Mouse (Mus musculus): ENCODE results near the gene Cryzl1. TPM values are rescaled to one million over a fixed set of nuclear protein-coding genes. Genes with fewer than 3 reads are reported as not detected.

Cryzl1 gene
- total RNA-seq, 2 experiments from 2014 or later, result 107 to 108 TPM

- no peak for TF ChIP-seq CTCF (IDR thresholded peaks at IDR 0.05)
- Histone ChIP-seq H3K4me3 (no peak overlapping the region), H3K27ac (no peak overlapping the region)
- no peak for DNase-seq (ENCODE audit: extremely low spot score in 1 of 2, low spot score in 2 of 2)
- intact Hi-C loops (cut with DNase I), result loop anchor here (5.0 kb wide), 1 partner anchor 33 kb away; no protein-coding TSS in a partner anchor
Measured at GRCm38 (mm10) chr16:91685526-91685925, 43.2 kb downstream of the Cryzl1 start.

- DNase-seq (ENCODE audit: extremely low spot score in 1 of 2, low spot score in 2 of 2), result no peak
- TF ChIP-seq CTCF (IDR thresholded peaks at IDR 0.05), result no peak
- intact Hi-C loops (cut with DNase I), result no loop called here
- Histone ChIP-seq H3K27ac (no peak overlapping the region), H3K4me3 (no peak overlapping the region)
Measured at GRCm38 (mm10) chr16:91680656-91681055, 48.1 kb downstream of the Cryzl1 start.

- H3K27ac ChIP-seq, result no peak overlapping the region
- H3K4me3 ChIP-seq, result no peak overlapping the region
- no peak for DNase-seq (ENCODE audit: extremely low spot score in 1 of 2, low spot score in 2 of 2)
- no peak for TF ChIP-seq CTCF (IDR thresholded peaks at IDR 0.05)
- intact Hi-C loops (cut with DNase I), result loop anchor here (2.0 kb wide), 1 partner anchor 14 kb away; no protein-coding TSS in a partner anchor
Measured at GRCm38 (mm10) chr16:91678147-91678911, 50.4 kb downstream of the Cryzl1 start.

GRCm38 (mm10) chr16:91674500-91674899 is 54.3 kb downstream of the Cryzl1 start:
- no peak for DNase-seq (ENCODE audit: extremely low spot score in 1 of 2, low spot score in 2 of 2)
- TF ChIP-seq CTCF (IDR thresholded peaks at IDR 0.05), result no peak
- Histone ChIP-seq H3K27ac (no peak overlapping the region), H3K4me3 (no peak overlapping the region)
- intact Hi-C loops (cut with DNase I), result no loop called here

GRCm38 (mm10) chr16:91663795-91664194 is 65.0 kb downstream of the Cryzl1 start:
- H3K4me3 ChIP-seq, result no peak overlapping the region
- no peak overlapping the region for H3K27ac ChIP-seq
- intact Hi-C loops (cut with DNase I), result loop anchor here (2.0 kb wide), 1 partner anchor 15 kb away; no protein-coding TSS in a partner anchor
- DNase-seq (ENCODE audit: extremely low spot score in 1 of 2, low spot score in 2 of 2), result no peak
- no peak for TF ChIP-seq CTCF (IDR thresholded peaks at IDR 0.05)

- H3K27ac ChIP-seq, result no peak overlapping the region
- intact Hi-C loops (cut with DNase I), result no loop called here
- no peak for TF ChIP-seq CTCF (IDR thresholded peaks at IDR 0.05)
- DNase-seq (ENCODE audit: extremely low spot score in 1 of 2, low spot score in 2 of 2), result no peak
- no peak overlapping the region for H3K4me3 ChIP-seq
Measured at GRCm38 (mm10) chr16:91662336-91662735, 66.4 kb downstream of the Cryzl1 start.

GRCm38 (mm10) chr16:91661397-91661796 is 67.4 kb downstream of the Cryzl1 start:
- Histone ChIP-seq H3K27ac (no peak overlapping the region), H3K4me3 (no peak overlapping the region)
- intact Hi-C loops (cut with DNase I), result no loop called here
- DNase-seq (ENCODE audit: extremely low spot score in 1 of 2, low spot score in 2 of 2), result no peak
- TF ChIP-seq CTCF (IDR thresholded peaks at IDR 0.05), result no peak

- intact Hi-C loops (cut with DNase I), result no loop called here
- Histone ChIP-seq H3K27ac (no peak overlapping the region), H3K4me3 (no peak overlapping the region)
- DNase-seq (ENCODE audit: extremely low spot score in 1 of 2, low spot score in 2 of 2), result no peak
- TF ChIP-seq CTCF (IDR thresholded peaks at IDR 0.05), result no peak
Measured at GRCm38 (mm10) chr16:91659798-91660197, 69.0 kb downstream of the Cryzl1 start.

GRCm38 (mm10) chr16:91658471-91658870 is 70.3 kb downstream of the Cryzl1 start:
- TF ChIP-seq CTCF (IDR thresholded peaks at IDR 0.05), result no peak
- DNase-seq (ENCODE audit: extremely low spot score in 1 of 2, low spot score in 2 of 2), result no peak
- intact Hi-C loops (cut with DNase I), result no loop called here
- Histone ChIP-seq H3K4me3 (no peak overlapping the region), H3K27ac (no peak overlapping the region)

- no peak overlapping the region for H3K4me3 ChIP-seq
- intact Hi-C loops (cut with DNase I), result no loop called here
- H3K27ac ChIP-seq, result no peak overlapping the region
- no peak for DNase-seq (ENCODE audit: extremely low spot score in 1 of 2, low spot score in 2 of 2)
- TF ChIP-seq CTCF (IDR thresholded peaks at IDR 0.05), result no peak
Measured at GRCm38 (mm10) chr16:91657285-91657684, 71.5 kb downstream of the Cryzl1 start.

- TF ChIP-seq CTCF (IDR thresholded peaks at IDR 0.05), result no peak
- intact Hi-C loops (cut with DNase I), result no loop called here
- no peak overlapping the region for H3K4me3 ChIP-seq
- no peak for DNase-seq (ENCODE audit: extremely low spot score in 1 of 2, low spot score in 2 of 2)
- no peak overlapping the region for H3K27ac ChIP-seq
Measured at GRCm38 (mm10) chr16:91655285-91655684, 73.5 kb downstream of the Cryzl1 start.

- H3K27ac ChIP-seq, result no peak overlapping the region
- TF ChIP-seq CTCF (IDR thresholded peaks at IDR 0.05), result no peak
- no peak overlapping the region for H3K4me3 ChIP-seq
- DNase-seq (ENCODE audit: extremely low spot score in 1 of 2, low spot score in 2 of 2), result no peak
- intact Hi-C loops (cut with DNase I), result loop anchor here (5.0 kb wide), 1 partner anchor 35 kb away; the partner anchor contains the start of gene Donson
Measured at GRCm38 (mm10) chr16:91652191-91652590, 76.6 kb downstream of the Cryzl1 start.

GRCm38 (mm10) chr16:91649781-91650180 is 79.0 kb downstream of the Cryzl1 start:
- intact Hi-C loops (cut with DNase I), result loop anchor here (5.0 to 10.0 kb wide), 2 partner anchors 38 to 605 kb away; partner anchors contain the start of genes Donson and Paxbp1
- no peak for DNase-seq (ENCODE audit: extremely low spot score in 1 of 2, low spot score in 2 of 2)
- no peak overlapping the region; the same call in 1 of the 2 replicates for H3K4me3 ChIP-seq
- H3K27ac ChIP-seq, result no peak overlapping the region
- no peak for TF ChIP-seq CTCF (IDR thresholded peaks at IDR 0.05)

Data from left cerebral cortex, adult 2 months (tissue).